Mouse (Mus musculus) T-helper 1 cell (primary cell): ENCODE measurements at regions not wholly inside any gene's neighbourhood (a gene's known extent, or its start where the extent isn't known, plus 50 kb on each side); places are given as distances from the start of the nearest gene placed in this dataset.

Experiments
- in situ Hi-C: fragments of 300-600 bp; cut with MboI, MseI; formaldehyde crosslinking; loops from one replicate; pipeline ENCODE4 v1.15.1; 2025; ENCODE audit warnings: high pct_unique_total_duplicates

GRCm38 (mm10) chr2:80969354-80969753 lies 352.3 kb downstream of the Nup35 start:
- in situ Hi-C loops = no loop called here

GRCm38 (mm10) chr2:80973217-80973616 lies 356.2 kb downstream of the Nup35 start:
- in situ Hi-C loops = no loop called here

GRCm38 (mm10) chr2:80998296-80998695 lies 381.3 kb downstream of the Nup35 start:
- in situ Hi-C loops = no loop called here

- in situ Hi-C loops = no loop called here
Observed at GRCm38 (mm10) chr2:81007071-81007470, 390.0 kb downstream of the Nup35 start.

- in situ Hi-C loops = no loop called here
Observed at GRCm38 (mm10) chr2:81023620-81024019, 406.6 kb downstream of the Nup35 start.
